Mouse (Mus musculus): ENCODE measurements around the gene Pabpc1l.

GRCm38 (mm10) chr2:164087416-164088017 is 62.3 kb downstream of the Pabpc1l start:
- TF ChIP-seq CTCF (IDR thresholded peaks at IDR 0.05; ENCODE audit: extremely low read depth, insufficient read length, insufficient replicate concordance, low read depth, low read length) = no peak
- TF ChIP-seq POLR2A (IDR thresholded peaks at IDR 0.05; ENCODE audit: low read depth, low read length) = no peak

All from small intestine, adult 2 months (tissue).